Mouse (Mus musculus) c-Kit-positive CD71-positive TER-119-positive erythroid progenitor cells, embryonic 14.5 days (primary cell): Measurements from ENCODE around the gene Hcrtr2.

Source experiments
- DNase-seq: peaks from one replicate; pipeline ENCODE4 v3.0.0-alpha.2; 2013; ENCODE audit warnings: low spot score

Gene Hcrtr2

GRCm38 (mm10) chr9:76234899-76235298 is 88.8 kb downstream of the Hcrtr2 start:
- no peak for DNase-seq

GRCm38 (mm10) chr9:76230400-76230799 is 93.3 kb downstream of the Hcrtr2 start:
- no peak for DNase-seq

GRCm38 (mm10) chr9:76217178-76217975 is 106.3 kb downstream of the Hcrtr2 start:
- no peak for DNase-seq

GRCm38 (mm10) chr9:76214678-76215077 is 109.0 kb downstream of the Hcrtr2 start:
- no peak for DNase-seq

DNA sequence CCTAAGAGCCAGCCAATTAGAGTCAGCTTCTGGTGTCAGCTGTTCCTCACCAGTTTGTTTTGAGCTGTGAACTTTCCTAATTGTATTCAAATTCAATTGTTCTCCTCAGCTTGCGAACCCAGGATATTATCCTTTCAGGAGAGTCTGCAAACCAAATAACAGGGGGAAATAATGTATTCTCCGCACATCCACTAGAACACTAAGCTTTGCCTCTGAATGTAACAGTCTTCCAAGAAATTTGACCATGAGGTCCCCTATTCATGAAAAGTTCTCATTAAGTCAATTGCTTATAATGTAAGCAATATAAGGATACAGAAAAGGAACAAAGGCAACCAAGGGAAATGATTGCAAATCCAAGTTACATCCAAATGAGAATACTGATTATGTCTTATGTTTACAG is 110.1 kb downstream of the Hcrtr2 start, which contains the start of gene Gfral:
TSS of gene Gfral (minus strand) at position 101 of the 400 bp plus-strand sequence.
- no peak for DNase-seq

- no peak for DNase-seq
Measured at GRCm38 (mm10) chr9:76196917-76197316, 126.7 kb downstream of the Hcrtr2 start.

- DNase-seq = no peak
Measured at GRCm38 (mm10) chr9:76179221-76179620, 144.4 kb downstream of the Hcrtr2 start.
